Mouse (Mus musculus) embryonic facial prominence, embryonic 13.5 days (tissue): Measurements from ENCODE around the gene Pkmyt1. TPM values are rescaled to one million over a fixed set of nuclear protein-coding genes. Genes with fewer than 3 reads are reported as not detected.

ENCODE experiments used
- ATAC-seq: fragments of 200-750 bp; cut with Nextera tagmentation; 2 replicates; pipeline ENCODE4 v1.8.0; 2017; ENCODE audit warnings: low read depth; ENCODE audit not compliant: insufficient number of reproducible peaks, insufficient read depth, low FRiP score, low TSS enrichment
- H3K27ac ChIP-seq: fragments of 300-500 bp; sonication (generic); 2 replicates; pipeline ENCODE4 v1.5.1; 2015; ENCODE audit warnings: moderate library complexity, mild to moderate bottlenecking, inconsistent platforms
- H3K27me3 ChIP-seq: fragments of 300-500 bp; sonication (generic); 2 replicates; pipeline ENCODE4 v1.6.1; 2015; ENCODE audit warnings: mild to moderate bottlenecking, inconsistent platforms
- H3K36me3 ChIP-seq: fragments of 300-500 bp; sonication (generic); 2 replicates; pipeline ENCODE4 v1.6.1; 2015; ENCODE audit warnings: mild to moderate bottlenecking, inconsistent platforms
- H3K4me1 ChIP-seq: fragments of 300-500 bp; sonication (generic); 2 replicates; pipeline ENCODE4 v1.6.1; 2015; ENCODE audit warnings: inconsistent platforms
- H3K4me2 ChIP-seq: fragments of 300-500 bp; sonication (generic); 2 replicates; pipeline ENCODE4 v1.6.1; 2015; ENCODE audit warnings: moderate library complexity, mild to moderate bottlenecking, inconsistent platforms
- H3K4me3 ChIP-seq: fragments of 300-500 bp; sonication (generic); 2 replicates; pipeline ENCODE4 v1.5.1; 2015; ENCODE audit warnings: mild to moderate bottlenecking, inconsistent platforms
- H3K9ac ChIP-seq: fragments of 300-500 bp; sonication (generic); 2 replicates; pipeline ENCODE4 v1.6.1; 2015; ENCODE audit warnings: mild to moderate bottlenecking, inconsistent platforms
- H3K9me3 ChIP-seq: fragments of 300-500 bp; sonication (generic); 2 replicates; pipeline ENCODE4 v1.6.1; 2016; ENCODE audit warnings: inconsistent platforms
- WGBS: fragments of 180-500 bp; shearing (Covaris S2); methylation state at CpG from one replicate; pipeline ENCODE4 v1.1.7; 2015; ENCODE audit warnings: mixed read lengths; 5-methylcytosine and 5-hydroxymethylcytosine counted together
- polyA plus RNA-seq: library from polyadenylated mRNA; unstranded; fragments of >200 nt; fragmentation: Nextera tagmentation; extraction: Ambion mirVana; gene quantifications from 2 replicates; pipeline ENCODE4 v1.2.1, GENCODE M21; 2015

Pkmyt1 gene
- polyA plus RNA-seq, 1 experiment from 2014 or later: 56.2 TPM

GRCm38 (mm10) chr17:23722376-23723125 is 3.6 kb upstream of the Pkmyt1 start, which contains the start of gene 1520401A03Rik:
1520401A03Rik (minus strand) TSS chr17:23722783.
- H3K36me3 ChIP-seq: no peaks in the 10 kb centered on the region
- H3K4me2 ChIP-seq: no peak within 1 kb of the TSS
- H3K27ac ChIP-seq: no peak within 1 kb of the TSS
- no peak for ATAC-seq
- H3K9ac ChIP-seq: no peak within 1 kb of the TSS
- no peak within 1 kb of the TSS for H3K4me3 ChIP-seq
- H3K4me1 ChIP-seq: peaks cover 13% of the 10 kb centered on the region; the same call in 1 of the 2 replicates
- 73% methylated on average over 7 of the region's 7 CpGs for WGBS
- H3K27me3 ChIP-seq: 0 out of 2 replicates have a peak, but pooled peaks cover 3% of the 10 kb centered on the region
- H3K9me3 ChIP-seq: no peaks in the 10 kb centered on the region

- H3K27ac ChIP-seq: peak overlapping the region; percentile 73; the same call in 1 of the 2 replicates
- WGBS: 66% methylated on average over 4 of the region's 4 CpGs
Measured at GRCm38 (mm10) chr17:23725477-23725876, 659 bp upstream of the Pkmyt1 start.

GRCm38 (mm10) chr17:23726758-23727142 is 614 bp downstream of the Pkmyt1 start:
- H3K9me3 ChIP-seq: no peaks in the 10 kb centered on the region
- H3K9ac ChIP-seq: peak overlapping the region; percentile 83
- no peaks in the 10 kb centered on the region for H3K27me3 ChIP-seq
- H3K4me1 ChIP-seq: peaks cover 13% of the 10 kb centered on the region; the same call in 1 of the 2 replicates
- peak overlapping the region; percentile 86 for H3K4me3 ChIP-seq
- H3K36me3 ChIP-seq: no peaks in the 10 kb centered on the region
- peak; percentile 79 for ATAC-seq
- peak overlapping the region; percentile 77 for H3K4me2 ChIP-seq
- H3K27ac ChIP-seq: peak overlapping the region; percentile 73
- under 1% methylated on average over 20 of the region's 20 CpGs for WGBS

More at GRCm38 (mm10) chr17:23725477-23725876, 659 bp upstream of the Pkmyt1 start:
- Histone ChIP-seq H3K9me3 (no peaks in the 10 kb centered on the region), H3K27me3 (no peaks in the 10 kb centered on the region), H3K4me1 (peaks cover 13% of the 10 kb centered on the region; the same call in 1 of the 2 replicates), H3K4me3 (peak overlapping the region; percentile 86), H3K36me3 (no peaks in the 10 kb centered on the region), H3K4me2 (peak overlapping the region; percentile 77), H3K9ac (peak overlapping the region; percentile 83)
- no peak for ATAC-seq

GRCm38 (mm10) chr17:23730441-23730840 is 4.3 kb downstream of the Pkmyt1 start:
- Histone ChIP-seq H3K4me1 (peaks cover 12% of the 10 kb centered on the region; the same call in 1 of the 2 replicates), H3K9me3 (no peaks in the 10 kb centered on the region), H3K9ac (no peak overlapping the region), H3K27me3 (no peaks in the 10 kb centered on the region), H3K4me3 (no peak overlapping the region), H3K27ac (no peak overlapping the region), H3K36me3 (peaks cover 9% of the 10 kb centered on the region), H3K4me2 (no peak overlapping the region)
- 31% methylated on average over 1 of the region's 1 CpGs for WGBS
- no peak for ATAC-seq

- no peaks in the 10 kb centered on the region for H3K9me3 ChIP-seq
- WGBS: 75% methylated on average over 1 of the region's 1 CpGs
- H3K4me3 ChIP-seq: no peak overlapping the region
- no peak for ATAC-seq
- H3K9ac ChIP-seq: no peak overlapping the region
- H3K27ac ChIP-seq: no peak overlapping the region
- peaks cover 20% of the 10 kb centered on the region for H3K36me3 ChIP-seq
- peaks cover 9% of the 10 kb centered on the region for H3K4me1 ChIP-seq
- H3K27me3 ChIP-seq: peaks cover 21% of the 10 kb centered on the region
- no peak overlapping the region for H3K4me2 ChIP-seq
Measured at GRCm38 (mm10) chr17:23734341-23734740, 8.2 kb downstream of the Pkmyt1 start.

- no peaks in the 10 kb centered on the region for H3K9me3 ChIP-seq
- no peak overlapping the region for H3K27ac ChIP-seq
- H3K36me3 ChIP-seq: peaks cover 20% of the 10 kb centered on the region
- 0 out of 2 replicates have a peak overlapping the region, but pooled peaks have one; percentile 9 for H3K4me3 ChIP-seq
- peaks cover 53% of the 10 kb centered on the region for H3K27me3 ChIP-seq
- no peak overlapping the region for H3K9ac ChIP-seq
- ATAC-seq: no peak
- peaks cover 33% of the 10 kb centered on the region for H3K4me1 ChIP-seq
- H3K4me2 ChIP-seq: peak overlapping the region; percentile 3; the same call in 1 of the 2 replicates
- WGBS: 59% methylated on average over 15 of the region's 15 CpGs
Measured at GRCm38 (mm10) chr17:23737493-23738445, 11.6 kb downstream of the Pkmyt1 start.

GRCm38 (mm10) chr17:23738836-23739201 is 12.7 kb downstream of the Pkmyt1 start:
- Histone ChIP-seq H3K4me2 (peak overlapping the region; percentile 99), H3K27ac (no peak overlapping the region), H3K4me3 (peak overlapping the region; percentile 65), H3K4me1 (peaks cover 33% of the 10 kb centered on the region), H3K36me3 (peaks cover 18% of the 10 kb centered on the region), H3K27me3 (peaks cover 64% of the 10 kb centered on the region), H3K9me3 (no peaks in the 10 kb centered on the region), H3K9ac (peak overlapping the region; percentile 70; the same call in 1 of the 2 replicates)
- WGBS: 23% methylated on average over 2 of the region's 2 CpGs
- no peak for ATAC-seq

GRCm38 (mm10) chr17:23739202-23740135 is 13.3 kb downstream of the Pkmyt1 start:
- Histone ChIP-seq H3K4me1 (peaks cover 33% of the 10 kb centered on the region), H3K4me2 (peak overlapping the region; percentile 99), H3K27me3 (peaks cover 70% of the 10 kb centered on the region), H3K36me3 (peaks cover 13% of the 10 kb centered on the region), H3K4me3 (peak overlapping the region; percentile 65), H3K9me3 (no peaks in the 10 kb centered on the region), H3K27ac (no peak overlapping the region), H3K9ac (peak overlapping the region; percentile 70)
- no peak for ATAC-seq
- 1% methylated on average over 48 of the region's 48 CpGs for WGBS

GRCm38 (mm10) chr17:23740136-23740584 is 14.0 kb downstream of the Pkmyt1 start:
- Histone ChIP-seq H3K4me1 (peaks cover 38% of the 10 kb centered on the region), H3K27ac (no peak overlapping the region), H3K9me3 (no peaks in the 10 kb centered on the region), H3K27me3 (peaks cover 77% of the 10 kb centered on the region), H3K36me3 (peaks cover 13% of the 10 kb centered on the region), H3K4me2 (peak overlapping the region; percentile 99), H3K9ac (peak overlapping the region; percentile 70), H3K4me3 (peak overlapping the region; percentile 65)
- ATAC-seq: peak; percentile 59
- under 1% methylated on average over 37 of the region's 46 CpGs for WGBS

- peak within 1 kb of the TSS; percentile 70 for H3K9ac ChIP-seq
- H3K36me3 ChIP-seq: peaks cover 9% of the 10 kb centered on the region; the same call in 1 of the 2 replicates
- peaks cover 42% of the 10 kb centered on the region for H3K4me1 ChIP-seq
- peak within 1 kb of the TSS; percentile 99 for H3K4me2 ChIP-seq
- H3K27ac ChIP-seq: no peak within 1 kb of the TSS
- no peaks in the 10 kb centered on the region for H3K9me3 ChIP-seq
- H3K27me3 ChIP-seq: peaks cover 82% of the 10 kb centered on the region
- no peak for ATAC-seq
- 7% methylated on average over 13 of the region's 13 CpGs for WGBS
- H3K4me3 ChIP-seq: peak within 1 kb of the TSS; percentile 65
Measured at GRCm38 (mm10) chr17:23740598-23741021, 14.5 kb downstream of the Pkmyt1 start, which contains the start of gene Paqr4. Paqr4 (minus strand) TSS chr17:23740867.
